Mouse (Mus musculus): ENCODE data around the gene Pth2r.

- TF ChIP-seq POLR2A (IDR thresholded peaks at IDR 0.05; ENCODE audit: borderline replicate concordance, insufficient read depth, low read length) (no peak), CTCF (IDR thresholded peaks at IDR 0.05; ENCODE audit: borderline replicate concordance, insufficient read depth, low read depth, low read length) (no peak)
These were observed 29.5 kb downstream of the Pth2r start for GRCm38 (mm10) chr1:65311214-65311933.
